Mouse (Mus musculus): ENCODE measurements around the gene Rnf224. TPM values are rescaled to one million over a fixed set of nuclear protein-coding genes. Genes with fewer than 3 reads are reported as not detected.

The Rnf224 gene
- polyA plus RNA-seq, 1 experiment from 2014 or later, result 0.10 TPM

- H3K4me3 ChIP-seq, result peak overlapping the region; percentile 99
- peak overlapping the region; percentile 95 for H3K9ac ChIP-seq
- H3K4me2 ChIP-seq, result peak overlapping the region; percentile 88
- H3K36me3 ChIP-seq, result peaks cover 28% of the 10 kb centered on the region
- peak overlapping the region; percentile 100 for H3K27ac ChIP-seq
- peaks cover under 1% of the 10 kb centered on the region; the same call in 1 of the 2 replicates for H3K27me3 ChIP-seq (replicated peaks)
- peaks cover 46% of the 10 kb centered on the region for H3K4me1 ChIP-seq
- H3K9me3 ChIP-seq (replicated peaks), result no peaks in the 10 kb centered on the region
- peak; percentile 79 for ATAC-seq
- under 1% methylated on average over 53 of the region's 53 CpGs for WGBS (ENCODE audit: insufficient replicate concordance)
These were observed 12.7 kb downstream of the Rnf224 start for GRCm38 (mm10) chr2:25223681-25224491.

- H3K4me2 ChIP-seq, result peak overlapping the region; percentile 88
- H3K36me3 ChIP-seq, result peaks cover 28% of the 10 kb centered on the region
- peaks cover 7% of the 10 kb centered on the region; the same call in 1 of the 2 replicates for H3K27me3 ChIP-seq (replicated peaks)
- H3K27ac ChIP-seq, result peak overlapping the region; percentile 15
- no peaks in the 10 kb centered on the region for H3K9me3 ChIP-seq (replicated peaks)
- peak overlapping the region; percentile 25 for H3K4me3 ChIP-seq
- 62% methylated on average over 5 of the region's 5 CpGs for WGBS (ENCODE audit: insufficient replicate concordance)
- H3K9ac ChIP-seq, result no peak overlapping the region
- H3K4me1 ChIP-seq, result peaks cover 33% of the 10 kb centered on the region
- no peak for ATAC-seq
These were observed 15.2 kb downstream of the Rnf224 start for GRCm38 (mm10) chr2:25221331-25221772.

GRCm38 (mm10) chr2:25218445-25218844 is 18.1 kb downstream of the Rnf224 start, which contains the start of gene Fam166a:
Gene Fam166a, plus strand, starts transcription at chr2:25218745.
- H3K27ac ChIP-seq, result no peak within 1 kb of the TSS
- ATAC-seq, result no peak
- no peaks in the 10 kb centered on the region for H3K9me3 ChIP-seq (replicated peaks)
- H3K4me3 ChIP-seq, result no peak within 1 kb of the TSS
- peaks cover 22% of the 10 kb centered on the region for H3K4me1 ChIP-seq
- H3K9ac ChIP-seq, result no peak within 1 kb of the TSS
- H3K27me3 ChIP-seq (replicated peaks), result peaks cover 23% of the 10 kb centered on the region
- H3K36me3 ChIP-seq, result peaks cover 23% of the 10 kb centered on the region
- H3K4me2 ChIP-seq, result no peak within 1 kb of the TSS

GRCm38 (mm10) chr2:25217666-25218065 is 18.9 kb downstream of the Rnf224 start:
- H3K9ac ChIP-seq, result no peak overlapping the region

GRCm38 (mm10) chr2:25214444-25214843 is 22.1 kb downstream of the Rnf224 start, which contains the start of gene Stpg3:
Gene Stpg3, minus strand, starts transcription at chr2:25214637.
- no peak for ATAC-seq
- Histone ChIP-seq H3K9ac (no peak within 1 kb of the TSS), H3K27me3 (replicated peaks) (peaks cover 29% of the 10 kb centered on the region), H3K4me2 (no peak within 1 kb of the TSS; the same call in 1 of the 2 replicates), H3K36me3 (peaks cover 5% of the 10 kb centered on the region; the same call in 1 of the 2 replicates), H3K9me3 (replicated peaks) (no peaks in the 10 kb centered on the region), H3K4me1 (peaks cover 27% of the 10 kb centered on the region), H3K4me3 (no peak within 1 kb of the TSS), H3K27ac (no peak within 1 kb of the TSS)
- 59% methylated on average over 3 of the region's 3 CpGs for WGBS (ENCODE audit: insufficient replicate concordance)

More at GRCm38 (mm10) chr2:25217666-25218065, 18.9 kb downstream of the Rnf224 start:
- H3K4me1 ChIP-seq, result peaks cover 15% of the 10 kb centered on the region; the same call in 1 of the 2 replicates
- no peak overlapping the region for H3K4me3 ChIP-seq
- WGBS (ENCODE audit: insufficient replicate concordance), result 52% methylated on average over 2 of the region's 2 CpGs
- no peak overlapping the region for H3K27ac ChIP-seq
- H3K27me3 ChIP-seq (replicated peaks), result peaks cover 29% of the 10 kb centered on the region
- H3K36me3 ChIP-seq, result peaks cover 15% of the 10 kb centered on the region
- no peaks in the 10 kb centered on the region for H3K9me3 ChIP-seq (replicated peaks)
- no peak for ATAC-seq
- no peak overlapping the region for H3K4me2 ChIP-seq

GRCm38 (mm10) chr2:25213266-25213865 is 23.2 kb downstream of the Rnf224 start:
- Histone ChIP-seq H3K9me3 (replicated peaks) (no peaks in the 10 kb centered on the region), H3K27me3 (replicated peaks) (peaks cover 23% of the 10 kb centered on the region), H3K4me3 (no peak overlapping the region), H3K4me1 (peaks cover 31% of the 10 kb centered on the region), H3K9ac (no peak overlapping the region), H3K36me3 (peaks cover 14% of the 10 kb centered on the region), H3K4me2 (no peak overlapping the region; the same call in 1 of the 2 replicates), H3K27ac (no peak overlapping the region)
- WGBS (ENCODE audit: insufficient replicate concordance), result 60% methylated on average over 23 of the region's 23 CpGs
- no peak for ATAC-seq

- Histone ChIP-seq H3K4me2 (peak within 1 kb of the TSS; percentile 87), H3K9me3 (replicated peaks) (no peaks in the 10 kb centered on the region), H3K9ac (peak within 1 kb of the TSS; percentile 93), H3K36me3 (peaks cover 36% of the 10 kb centered on the region), H3K4me3 (peak within 1 kb of the TSS; percentile 83), H3K27me3 (replicated peaks) (peaks cover 22% of the 10 kb centered on the region), H3K4me1 (peaks cover 31% of the 10 kb centered on the region), H3K27ac (peak within 1 kb of the TSS; percentile 88)
- peak; percentile 92 for ATAC-seq
- 1% methylated on average over 44 of the region's 44 CpGs for WGBS (ENCODE audit: insufficient replicate concordance)
These were observed 25.4 kb downstream of the Rnf224 start, which contains the start of gene Nelfb for GRCm38 (mm10) chr2:25211121-25211670. Gene Nelfb, minus strand, starts transcription at chr2:25211489.

GRCm38 (mm10) chr2:25210686-25211085 is 25.9 kb downstream of the Rnf224 start:
- no peaks in the 10 kb centered on the region for H3K9me3 ChIP-seq (replicated peaks)
- ATAC-seq, result peak; percentile 35

GRCm38 (mm10) chr2:25207593-25207992 is 29.0 kb downstream of the Rnf224 start:
- peaks cover 72% of the 10 kb centered on the region for H3K36me3 ChIP-seq
- no peak overlapping the region for H3K27ac ChIP-seq
- H3K9ac ChIP-seq, result no peak overlapping the region

More at GRCm38 (mm10) chr2:25210686-25211085, 25.9 kb downstream of the Rnf224 start:
- Histone ChIP-seq H3K36me3 (peaks cover 41% of the 10 kb centered on the region), H3K27ac (peak overlapping the region; percentile 88), H3K4me3 (peak overlapping the region; percentile 83), H3K4me1 (peaks cover 31% of the 10 kb centered on the region), H3K9ac (peak overlapping the region; percentile 93), H3K4me2 (peak overlapping the region; percentile 87), H3K27me3 (replicated peaks) (peaks cover 18% of the 10 kb centered on the region)
- 0% methylated on average over 24 of the region's 24 CpGs for WGBS (ENCODE audit: insufficient replicate concordance)

GRCm38 (mm10) chr2:25203631-25204214 is 32.9 kb downstream of the Rnf224 start:
- Histone ChIP-seq H3K27me3 (replicated peaks) (no peaks in the 10 kb centered on the region), H3K36me3 (peaks cover 100% of the 10 kb centered on the region), H3K9ac (no peak overlapping the region), H3K4me2 (no peak overlapping the region), H3K4me1 (no peaks in the 10 kb centered on the region), H3K4me3 (no peak overlapping the region), H3K27ac (no peak overlapping the region), H3K9me3 (replicated peaks) (no peaks in the 10 kb centered on the region)
- ATAC-seq, result no peak
- 60% methylated on average over 4 of the region's 4 CpGs for WGBS (ENCODE audit: insufficient replicate concordance)

More at GRCm38 (mm10) chr2:25207593-25207992, 29.0 kb downstream of the Rnf224 start:
- H3K4me1 ChIP-seq, result peaks cover 25% of the 10 kb centered on the region
- H3K4me3 ChIP-seq, result no peak overlapping the region
- no peak for ATAC-seq
- 89% methylated on average over 1 of the region's 1 CpGs for WGBS (ENCODE audit: insufficient replicate concordance)
- H3K27me3 ChIP-seq (replicated peaks), result no peaks in the 10 kb centered on the region
- no peaks in the 10 kb centered on the region for H3K9me3 ChIP-seq (replicated peaks)
- no peak overlapping the region for H3K4me2 ChIP-seq

GRCm38 (mm10) chr2:25200631-25201030 is 36.0 kb downstream of the Rnf224 start:
- no peak overlapping the region for H3K27ac ChIP-seq
- H3K36me3 ChIP-seq, result peaks cover 76% of the 10 kb centered on the region
- WGBS (ENCODE audit: insufficient replicate concordance), result 73% methylated on average over 2 of the region's 2 CpGs
- no peak overlapping the region for H3K4me3 ChIP-seq
- H3K27me3 ChIP-seq (replicated peaks), result no peaks in the 10 kb centered on the region; the same call in 1 of the 2 replicates
- no peak overlapping the region for H3K9ac ChIP-seq
- no peak overlapping the region for H3K4me2 ChIP-seq
- H3K4me1 ChIP-seq, result peaks cover 26% of the 10 kb centered on the region
- no peak for ATAC-seq
- H3K9me3 ChIP-seq (replicated peaks), result no peaks in the 10 kb centered on the region

Data from liver, embryonic 12.5 days (tissue).